Comparison of ENCODE assay signal across 14 mouse cellular contexts in genomic region chr6:129480089-129480958, GRCm38 (mm10). TPM values are rescaled to one million over a fixed set of nuclear protein-coding genes. Genes with fewer than 3 reads are reported as not detected.
DNase-seq lines count a peak whose midpoint lies in the region; ATAC-seq lines count a peak whose summit lies in the region.
"Had no signal": no experiment of that assay in that cellular context is flagged by ENCODE, and none has a peak within 500 bp of the region (broad histone marks: within the 10 kb centered on the region; RNA-seq: fewer than 3 reads in every experiment).

No protein-coding gene starts in this region.

- H3K27me3 ChIP-seq in forebrain, embryonic 13.5 days, result no peaks in the 10 kb centered on the region
- no peaks in the 10 kb centered on the region for H3K27me3 ChIP-seq in forebrain, embryonic 11.5 days (ENCODE audit: control insufficient read depth, insufficient read depth, low read length)
- no peaks in the 10 kb centered on the region for H3K27me3 ChIP-seq in lung, embryonic 15.5 days
- no peaks in the 10 kb centered on the region for H3K27me3 ChIP-seq in neural tube, embryonic 15.5 days (replicated peaks)
- H3K27me3 ChIP-seq: heart, embryonic 15.5 days; limb, embryonic 15.5 days had no signal

- no peaks in the 10 kb centered on the region for H3K36me3 ChIP-seq in forebrain, embryonic 13.5 days (ENCODE audit: poor library complexity, severe bottlenecking)
- no peaks in the 10 kb centered on the region for H3K36me3 ChIP-seq in forebrain, embryonic 11.5 days (ENCODE audit: control insufficient read depth, insufficient read depth, low read length)
- no peaks in the 10 kb centered on the region for H3K36me3 ChIP-seq in lung, embryonic 15.5 days
- no peaks in the 10 kb centered on the region for H3K36me3 ChIP-seq in neural tube, embryonic 15.5 days
- H3K36me3 ChIP-seq: heart, embryonic 15.5 days; limb, embryonic 15.5 days had no signal

- no peak overlapping the region for H3K4me3 ChIP-seq in forebrain, embryonic 13.5 days
- H3K4me3 ChIP-seq in forebrain, embryonic 11.5 days (ENCODE audit: low read depth, low read length), result no peak overlapping the region
- H3K4me3 ChIP-seq in lung, embryonic 15.5 days, result no peak overlapping the region
- H3K4me3 ChIP-seq in neural tube, embryonic 15.5 days (replicated peaks), result no peak overlapping the region
- H3K4me3 ChIP-seq: heart, embryonic 15.5 days; limb, embryonic 15.5 days had no signal

- peak; percentile 93 for ATAC-seq in forebrain, embryonic 13.5 days
- no peak for ATAC-seq in forebrain, embryonic 11.5 days (replicated peaks; ENCODE audit: low FRiP score)
- ATAC-seq in lung, embryonic 15.5 days (ENCODE audit: borderline replicate concordance, extremely low read depth, low FRiP score, low TSS enrichment), result peak; percentile 83; the same call in 1 of the 2 replicates
- ATAC-seq in neural tube, embryonic 15.5 days (ENCODE audit: low FRiP score), result peak; percentile 83
- ATAC-seq in megakaryocyte-erythroid progenitor cell, adult 5-6 weeks (replicated peaks; ENCODE audit: low FRiP score, low TSS enrichment, poor library complexity, severe bottlenecking), result no peak

- WGBS in forebrain, embryonic 13.5 days, result 53% methylated on average over 8 of the region's 8 CpGs
- 69% methylated on average over 8 of the region's 8 CpGs for WGBS in forebrain, embryonic 11.5 days
- WGBS in lung, embryonic 15.5 days, result 45% methylated on average over 8 of the region's 8 CpGs
- 46% methylated on average over 8 of the region's 8 CpGs for WGBS in neural tube, embryonic 15.5 days

- no peaks in the 10 kb centered on the region for H3K9me3 ChIP-seq in forebrain, embryonic 13.5 days (replicated peaks)
- H3K9me3 ChIP-seq in forebrain, embryonic 11.5 days (ENCODE audit: control insufficient read depth, low read length), result no peaks in the 10 kb centered on the region
- no peaks in the 10 kb centered on the region for H3K9me3 ChIP-seq in lung, embryonic 15.5 days
- H3K9me3 ChIP-seq in neural tube, embryonic 15.5 days (replicated peaks), result no peaks in the 10 kb centered on the region
- H3K9me3 ChIP-seq: heart, embryonic 15.5 days; limb, embryonic 15.5 days had no signal

- no peak overlapping the region for H3K9ac ChIP-seq in forebrain, embryonic 13.5 days
- no peak overlapping the region for H3K9ac ChIP-seq in forebrain, embryonic 11.5 days (ENCODE audit: low read length)
- no peak overlapping the region for H3K9ac ChIP-seq in lung, embryonic 15.5 days
- no peak overlapping the region for H3K9ac ChIP-seq in neural tube, embryonic 15.5 days (replicated peaks)
- H3K9ac ChIP-seq: heart, embryonic 15.5 days; limb, embryonic 15.5 days had no signal

- no peaks in the 10 kb centered on the region for H3K4me1 ChIP-seq in forebrain, embryonic 13.5 days
- no peaks in the 10 kb centered on the region for H3K4me1 ChIP-seq in forebrain, embryonic 11.5 days (replicated peaks; ENCODE audit: control insufficient read depth, insufficient read depth, low read length)
- no peaks in the 10 kb centered on the region for H3K4me1 ChIP-seq in lung, embryonic 15.5 days
- H3K4me1 ChIP-seq in neural tube, embryonic 15.5 days, result no peaks in the 10 kb centered on the region; the same call in 1 of the 2 replicates
- H3K4me1 ChIP-seq: heart, embryonic 15.5 days; limb, embryonic 15.5 days had no signal

- H3K27ac ChIP-seq in forebrain, embryonic 13.5 days, result peak overlapping the region; percentile 31; the same call in 1 of the 2 replicates
- H3K27ac ChIP-seq in forebrain, embryonic 11.5 days (ENCODE audit: low read depth, low read length), result no peak overlapping the region
- no peak overlapping the region for H3K27ac ChIP-seq in lung, embryonic 15.5 days
- H3K27ac ChIP-seq in neural tube, embryonic 15.5 days (replicated peaks), result peak overlapping the region; percentile 65
- H3K27ac ChIP-seq: heart, embryonic 15.5 days; limb, embryonic 15.5 days had no signal

- no peak overlapping the region; the same call in 1 of the 2 replicates for H3K4me2 ChIP-seq in forebrain, embryonic 13.5 days
- H3K4me2 ChIP-seq in forebrain, embryonic 11.5 days (ENCODE audit: low read depth, low read length, severe bottlenecking), result no peak overlapping the region
- peak overlapping the region; percentile 25 for H3K4me2 ChIP-seq in lung, embryonic 15.5 days
- H3K4me2 ChIP-seq in neural tube, embryonic 15.5 days, result peak overlapping the region; percentile 1; the same call in 1 of the 2 replicates
- H3K4me2 ChIP-seq: heart, embryonic 15.5 days; limb, embryonic 15.5 days had no signal

- no peak for DNase-seq in forebrain, embryonic 11.5 days (ENCODE audit: low spot score)
- DNase-seq in lung, postnatal 10 days, result no peak
- peak; percentile 25 to 68 for DNase-seq in layer of hippocampus, adult 18-20 months (ENCODE audit: low spot score in 2 of 2)
- DNase-seq in liver, result no peak
- DNase-seq: adrenal gland, postnatal 25 days; kidney, postnatal 14 days had no signal

RNA-seq across cellular contexts. Expression of gene Olr1, which starts 26.6 kb away (rescaled TPM):
- not detected in 2 replicates for polyA plus RNA-seq in forebrain, embryonic 13.5 days (2015; fragmentation: Nextera tagmentation; extraction: Ambion mirVana)
- not detected in 2 replicates for polyA plus RNA-seq in forebrain, embryonic 11.5 days (2014; fragmentation: Nextera tagmentation; extraction: Ambion mirVana)
- 0.15 TPM in 1 of 2 replicates, not detected in the other for polyA plus RNA-seq in lung, embryonic 15.5 days (2015; fragmentation: Nextera tagmentation; extraction: Ambion mirVana)
- total RNA-seq in layer of hippocampus, adult 18-20 months (2021), result not detected
- polyA plus RNA-seq in neural tube, embryonic 15.5 days (2015; fragmentation: Nextera tagmentation; extraction: Ambion mirVana), result 0.04 TPM in 1 of 2 replicates, not detected in the other
- not detected in 2 replicates for total RNA-seq in megakaryocyte-erythroid progenitor cell, adult 5-6 weeks (2014; fragmentation: Nextera tagmentation)
- 0.30 and 4.9 TPM in 2 replicates for total RNA-seq in megakaryocyte-erythroid progenitor cell, adult 5-6 weeks (2017)
- total RNA-seq: adrenal gland, postnatal 25 days had no signal
- polyA plus RNA-seq: limb, embryonic 15.5 days had no signal

RNA-seq across cellular contexts. Expression of gene Clec1a, which starts 28.5 kb away (rescaled TPM):
- 0.89 and 1.1 TPM in 2 replicates for polyA plus RNA-seq in forebrain, embryonic 13.5 days (2015; fragmentation: Nextera tagmentation; extraction: Ambion mirVana)
- polyA plus RNA-seq in forebrain, embryonic 11.5 days (2014; fragmentation: Nextera tagmentation; extraction: Ambion mirVana), result 0.65 and 0.75 TPM in 2 replicates
- 25.0 and 27.8 TPM in 2 replicates for polyA plus RNA-seq in lung, embryonic 15.5 days (2015; fragmentation: Nextera tagmentation; extraction: Ambion mirVana)
- total RNA-seq in layer of hippocampus, adult 18-20 months (2021), result 1 to 10 TPM; 4.2 TPM
- 1.9 and 2.6 TPM in 2 replicates for polyA plus RNA-seq in neural tube, embryonic 15.5 days (2015; fragmentation: Nextera tagmentation; extraction: Ambion mirVana)
- total RNA-seq in megakaryocyte-erythroid progenitor cell, adult 5-6 weeks (2014; fragmentation: Nextera tagmentation), result not detected in 2 replicates
- total RNA-seq in megakaryocyte-erythroid progenitor cell, adult 5-6 weeks (2017), result not detected in 2 replicates

RNA-seq across cellular contexts. Expression of gene Tmem52b, which starts 32.0 kb away (rescaled TPM):
- not detected in 2 replicates for polyA plus RNA-seq in forebrain, embryonic 13.5 days (2015; fragmentation: Nextera tagmentation; extraction: Ambion mirVana)
- not detected in 2 replicates for polyA plus RNA-seq in forebrain, embryonic 11.5 days (2014; fragmentation: Nextera tagmentation; extraction: Ambion mirVana)
- 0.19 and 0.27 TPM in 2 replicates for polyA plus RNA-seq in lung, embryonic 15.5 days (2015; fragmentation: Nextera tagmentation; extraction: Ambion mirVana)
- total RNA-seq in layer of hippocampus, adult 18-20 months (2021), result not detected
- polyA plus RNA-seq in neural tube, embryonic 15.5 days (2015; fragmentation: Nextera tagmentation; extraction: Ambion mirVana), result 0.10 TPM in 1 of 2 replicates, not detected in the other
- total RNA-seq in megakaryocyte-erythroid progenitor cell, adult 5-6 weeks (2014; fragmentation: Nextera tagmentation), result not detected in 2 replicates
- not detected in 2 replicates for total RNA-seq in megakaryocyte-erythroid progenitor cell, adult 5-6 weeks (2017)
- total RNA-seq: adrenal gland, postnatal 25 days; megakaryocyte, adult 5-6 weeks had no signal
- polyA plus RNA-seq: heart, embryonic 15.5 days; stomach, embryonic 16.5 days had no signal

RNA-seq across cellular contexts. Expression of gene Gabarapl1, which starts 52.6 kb away (rescaled TPM):
- 125 and 126 TPM in 2 replicates for polyA plus RNA-seq in forebrain, embryonic 13.5 days (2015; fragmentation: Nextera tagmentation; extraction: Ambion mirVana)
- 21.5 and 22.4 TPM in 2 replicates for polyA plus RNA-seq in forebrain, embryonic 11.5 days (2014; fragmentation: Nextera tagmentation; extraction: Ambion mirVana)
- polyA plus RNA-seq in lung, embryonic 15.5 days (2015; fragmentation: Nextera tagmentation; extraction: Ambion mirVana), result 47.0 and 48.2 TPM in 2 replicates
- 100 to 1,000 TPM; 745 to 780 TPM for total RNA-seq in layer of hippocampus, adult 18-20 months (2021)
- polyA plus RNA-seq in neural tube, embryonic 15.5 days (2015; fragmentation: Nextera tagmentation; extraction: Ambion mirVana), result 189 and 223 TPM in 2 replicates
- total RNA-seq in megakaryocyte-erythroid progenitor cell, adult 5-6 weeks (2014; fragmentation: Nextera tagmentation), result 43.0 and 58.9 TPM in 2 replicates
- total RNA-seq in megakaryocyte-erythroid progenitor cell, adult 5-6 weeks (2017), result 68.8 and 97.4 TPM in 2 replicates

Comparison
In these comparisons a context has a peak if more than half of its experiments do, and no peak if none do; other contexts are left out.
1. ATAC-seq: peak in forebrain, embryonic 13.5 days (single experiment), lung, embryonic 15.5 days (single experiment) and neural tube, embryonic 15.5 days (single experiment); none in forebrain, embryonic 11.5 days (single experiment) and megakaryocyte-erythroid progenitor cell, adult 5-6 weeks (single experiment).
2. H3K27ac ChIP-seq: peak in forebrain, embryonic 13.5 days (single experiment) and neural tube, embryonic 15.5 days (single experiment); none in forebrain, embryonic 11.5 days (single experiment) and lung, embryonic 15.5 days (single experiment).
3. H3K4me2 ChIP-seq: peak in lung, embryonic 15.5 days (single experiment) and neural tube, embryonic 15.5 days (single experiment); none in forebrain, embryonic 13.5 days (single experiment) and forebrain, embryonic 11.5 days (single experiment).
4. DNase-seq: peak in layer of hippocampus, adult 18-20 months (2 of 2); none in forebrain, embryonic 11.5 days (single experiment), lung, postnatal 10 days (single experiment) and liver (single experiment).